Mouse (Mus musculus) lung, adult 2 months (tissue): ENCODE data around the gene Kdm8.

Experiments used
- CTCF ChIP-seq: fragments of 200-500 bp; IDR thresholded peaks from 2 replicates; pipeline ENCODE4 v1.5.1; 2011; ENCODE audit warnings: mild to moderate bottlenecking, low read length, control low read depth; ENCODE audit not compliant: insufficient read depth
- POLR2A ChIP-seq: fragments of 200-500 bp; IDR thresholded peaks from 2 replicates; pipeline ENCODE4 v1.6.1; 2011; ENCODE audit warnings: low read depth, mild to moderate bottlenecking, control low read depth, low read length, borderline replicate concordance; ENCODE audit errors: extremely low read depth

- TF ChIP-seq POLR2A (no peak), CTCF (no peak)
Measured at GRCm38 (mm10) chr7:125423056-125423455, 21.4 kb upstream of the Kdm8 start.
